Mouse (Mus musculus): Measurements from ENCODE around the gene Ifitm1.
"Not testable (repeated sequence)": the region's sequence is repeated elsewhere in the genome, so short reads cannot be mapped to it uniquely, and the experiment has no call there.

Ifitm1 gene

DNA sequence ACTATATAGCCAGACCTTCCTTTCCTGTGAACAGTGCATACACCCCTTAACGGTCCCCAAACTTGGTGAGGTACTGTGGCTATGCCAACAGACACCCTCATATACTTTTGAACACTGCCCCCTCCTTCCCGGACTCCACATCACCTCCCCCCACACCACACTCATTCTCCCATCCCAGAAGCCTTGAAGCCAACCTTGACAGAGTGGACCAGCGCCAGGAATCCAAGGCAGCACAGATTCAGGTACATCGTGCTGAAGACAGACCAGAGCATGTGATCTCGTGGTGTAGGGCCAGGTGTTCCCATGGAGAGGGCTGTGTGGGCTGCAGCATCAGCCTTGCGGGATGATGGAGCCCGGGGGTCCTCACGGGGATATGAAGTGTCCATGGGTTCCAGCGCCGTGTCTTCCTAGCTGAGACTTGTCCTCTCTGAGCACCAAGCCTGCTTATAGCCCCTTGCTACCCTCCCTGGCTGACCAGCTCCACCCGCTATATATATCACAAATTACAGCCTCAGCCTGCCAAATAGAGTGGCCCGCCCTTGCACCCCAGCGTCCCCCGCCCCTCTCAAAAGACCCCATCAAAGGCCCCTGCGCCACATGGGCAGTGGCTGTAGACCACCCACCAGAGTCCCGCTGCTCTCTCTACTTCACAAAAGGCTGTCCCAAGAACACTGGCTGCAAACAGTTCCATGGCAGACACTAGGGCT is 17.0 kb upstream of the Ifitm1 start, which contains the start of gene Ifitm5:
TSS of gene Ifitm5 (minus strand) at position 468 of the 707 bp plus-strand sequence.
- in situ Hi-C loops (cut with MboI, MseI): loop anchor here in 1 of 2 experiments (5.0 kb wide), 1 partner anchor 222 kb away; the partner anchor contains the start of gene Rnh1

DNA sequence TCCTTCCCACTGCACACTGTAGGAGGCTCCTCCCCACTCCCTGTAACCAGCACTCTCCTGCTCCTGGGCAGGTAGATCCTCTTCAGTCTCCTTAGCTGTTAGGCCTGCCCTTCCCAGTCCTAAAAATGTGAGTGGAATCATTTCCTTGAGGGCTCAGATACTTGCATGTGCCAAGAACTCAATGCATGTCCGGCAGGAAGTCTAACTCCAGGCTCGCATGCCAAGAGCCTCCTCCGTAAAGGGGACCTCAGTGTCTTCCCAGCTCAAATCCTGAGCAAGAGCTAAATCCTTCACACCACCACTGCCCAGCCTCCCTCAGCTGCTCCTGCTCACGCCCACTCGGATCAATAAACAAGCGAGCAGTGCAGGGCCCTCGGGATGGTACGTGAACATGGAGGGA is 16.0 kb upstream of the Ifitm1 start:
- in situ Hi-C loops (cut with MboI, MseI): no loop called here

DNA sequence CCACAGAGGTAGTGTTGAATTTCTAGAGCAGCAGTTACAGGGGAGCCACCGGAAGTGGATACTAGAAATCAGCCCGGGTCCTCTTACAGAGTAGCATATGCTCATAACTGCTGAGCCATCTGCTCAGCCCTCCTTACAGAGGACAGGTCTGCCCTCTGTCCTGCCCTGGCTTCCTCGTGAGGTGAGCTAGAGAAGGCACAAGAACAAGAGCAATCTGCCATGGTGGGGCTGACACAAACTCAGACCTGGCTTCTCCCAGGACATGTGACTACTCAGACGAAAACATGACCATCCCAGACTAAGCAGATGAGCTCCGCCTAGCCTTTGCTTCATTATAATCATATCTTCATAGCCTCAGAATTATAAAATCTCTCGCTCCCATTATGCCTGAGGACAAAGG is 15.3 kb upstream of the Ifitm1 start:
- in situ Hi-C loops (cut with MboI, MseI): no loop called here

DNA sequence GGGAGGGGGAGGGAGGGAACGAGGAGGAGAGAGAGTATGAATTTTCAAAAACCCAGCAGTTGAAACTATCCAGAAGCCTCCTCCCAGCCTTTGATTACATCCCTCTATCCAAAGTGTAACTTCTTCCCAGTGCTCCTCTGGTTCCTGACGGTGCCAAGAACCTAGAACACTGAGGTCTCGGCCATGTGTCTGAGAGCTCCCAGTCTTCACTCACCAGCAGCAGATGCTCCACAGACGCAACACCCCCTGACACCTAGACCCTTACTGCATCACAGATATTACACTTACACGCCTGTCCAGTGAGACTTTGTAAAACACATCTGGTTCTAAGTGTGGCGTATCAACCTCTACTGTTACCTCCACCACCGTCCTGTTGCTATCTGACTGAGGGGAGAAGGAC is 14.6 kb upstream of the Ifitm1 start:
- in situ Hi-C loops (cut with MboI, MseI): no loop called here

DNA sequence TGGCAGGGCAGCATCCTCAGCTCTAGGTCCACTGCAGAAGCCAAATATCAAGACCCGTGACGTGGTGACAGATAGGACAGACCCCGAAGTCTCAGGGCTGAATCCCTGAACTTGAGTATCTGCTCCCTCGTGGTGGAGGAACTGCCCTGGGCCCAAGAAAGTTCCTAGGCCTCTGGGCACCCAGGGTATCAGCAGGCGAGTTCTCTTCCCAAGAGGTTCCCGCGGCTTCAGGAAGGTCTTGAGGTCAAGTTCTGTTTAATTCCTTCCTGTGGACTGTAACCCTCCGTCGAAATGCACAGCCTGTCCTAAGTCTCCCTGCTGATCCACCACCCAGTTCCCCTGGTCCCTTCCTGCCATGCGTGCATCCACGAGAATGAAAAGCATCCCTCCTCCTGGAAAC is 13.9 kb upstream of the Ifitm1 start:
- in situ Hi-C loops (cut with MboI, MseI): no loop called here

DNA sequence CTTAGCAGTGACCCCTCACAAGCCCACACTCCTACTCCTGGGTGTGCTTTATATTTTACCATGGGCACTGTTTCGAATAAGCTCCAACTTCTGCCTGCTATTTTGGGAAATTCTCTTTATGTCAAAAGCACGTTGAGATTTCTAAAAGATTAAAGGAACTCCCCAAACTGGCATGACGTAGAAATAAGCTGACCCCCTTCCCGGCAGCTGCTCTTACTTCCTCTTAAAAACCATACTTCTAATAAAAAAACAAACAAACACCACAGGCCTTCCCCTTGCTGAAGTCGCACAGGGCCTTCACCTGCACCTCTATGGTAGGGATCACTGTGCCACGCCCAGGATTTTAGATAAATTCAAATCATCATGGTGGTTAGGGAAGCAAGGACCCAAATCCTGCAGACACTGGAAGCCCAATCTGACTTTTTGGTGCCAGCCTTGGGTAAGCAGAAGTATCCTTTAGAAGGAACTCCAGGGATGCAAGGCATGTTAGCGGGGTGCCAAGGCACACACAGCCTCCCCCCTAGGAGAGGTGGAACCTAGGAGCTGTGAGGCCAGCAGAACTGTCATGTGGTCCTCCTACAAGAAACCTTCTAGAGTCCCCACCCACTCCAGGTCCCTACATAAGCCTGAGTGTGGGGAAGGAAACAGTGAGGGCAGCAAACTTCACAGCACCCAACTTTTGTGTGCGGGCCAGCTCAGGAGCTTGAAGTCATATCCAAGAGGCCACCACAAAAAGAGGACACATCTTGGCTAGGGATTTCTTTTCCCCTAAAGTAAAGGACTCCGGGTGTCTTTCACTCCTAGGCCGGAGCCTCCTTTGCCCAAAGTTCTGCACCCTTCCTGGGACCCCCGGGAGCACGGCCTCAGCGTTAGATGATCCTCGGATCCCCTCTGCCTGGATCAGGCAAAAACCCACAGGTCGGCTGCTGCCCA is 13.0 kb upstream of the Ifitm1 start:
- in situ Hi-C loops (cut with MboI, MseI): no loop called here

DNA sequence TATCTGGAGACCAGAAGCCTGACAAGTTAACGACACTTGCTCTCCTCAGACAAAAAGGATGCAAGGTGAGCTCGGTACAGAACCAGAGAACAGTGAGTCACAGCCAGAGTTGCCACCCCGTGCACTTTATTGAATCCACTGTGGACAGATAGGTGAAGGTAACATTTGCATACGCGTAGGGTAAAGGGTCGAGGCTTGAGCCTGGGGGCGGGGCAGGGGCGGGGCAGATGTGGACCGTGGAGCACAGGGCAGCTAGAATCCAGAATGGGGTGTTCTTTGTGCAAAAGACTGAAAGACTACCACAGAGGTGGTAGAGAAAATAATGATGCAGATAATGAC is 12.3 kb upstream of the Ifitm1 start:
- in situ Hi-C loops (cut with MboI, MseI): loop anchor here (5.0 kb wide), 2 partner anchors 93 to 223 kb away; no protein-coding TSS in a partner anchor

DNA sequence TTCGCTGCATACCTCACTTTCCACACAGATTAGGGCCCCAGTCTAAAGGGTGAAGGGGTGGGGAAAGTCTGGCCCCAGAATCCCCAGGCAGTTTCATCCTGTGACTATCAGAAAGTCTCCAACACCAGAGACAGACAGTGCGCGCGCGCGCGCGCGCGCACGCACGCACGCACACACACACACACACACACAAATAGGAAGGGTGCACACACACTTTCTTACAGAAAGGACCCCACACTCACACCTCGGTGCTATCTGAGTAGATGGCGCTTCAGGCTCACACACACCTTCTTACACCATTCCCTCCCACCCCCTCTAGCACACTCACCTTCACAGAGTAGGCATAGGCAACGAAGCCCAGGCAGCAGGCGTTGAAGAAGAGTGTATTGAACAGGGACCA is 11.7 kb upstream of the Ifitm1 start:
- in situ Hi-C loops (cut with MboI, MseI): loop anchor here (5.0 kb wide), 2 partner anchors 92 to 222 kb away; no protein-coding TSS in a partner anchor

DNA sequence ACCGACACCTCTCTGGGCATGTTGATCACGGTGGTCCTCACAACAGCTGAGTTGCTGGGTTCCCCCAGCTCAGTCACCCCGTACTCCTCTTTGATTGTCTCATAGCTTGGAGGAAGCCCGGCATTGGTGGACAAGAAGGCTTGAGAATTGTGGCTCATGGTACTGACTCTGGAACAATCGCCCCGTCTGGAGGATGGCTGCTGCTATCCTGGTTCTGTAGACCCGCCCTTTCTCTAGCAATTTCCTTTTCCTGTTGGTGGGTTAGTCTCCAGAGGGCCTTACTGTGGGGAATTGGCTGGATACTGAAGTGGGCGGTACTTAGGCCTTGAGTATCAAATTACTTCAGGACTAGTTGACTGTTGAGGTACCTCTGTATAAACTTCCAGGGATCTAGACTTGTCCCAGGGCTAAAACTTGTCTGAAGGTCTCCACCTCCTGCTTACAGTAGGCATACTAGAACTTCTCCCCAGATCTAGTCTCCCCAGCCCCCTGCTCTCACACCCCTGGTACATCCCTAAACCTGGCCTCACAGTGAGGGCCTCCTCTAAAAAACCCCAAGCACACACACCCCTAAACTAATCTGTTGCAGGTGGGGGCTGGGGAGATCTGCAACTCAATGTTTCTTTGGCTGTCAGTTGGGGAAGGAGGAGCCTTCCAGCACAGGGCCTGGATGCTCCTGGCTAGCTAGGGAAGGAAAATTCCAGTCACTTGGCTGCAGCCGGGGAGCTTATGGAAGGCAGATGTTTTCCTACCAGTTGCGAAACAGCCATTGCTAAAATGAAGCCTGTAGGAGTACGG is 11.1 kb upstream of the Ifitm1 start, which contains the start of the genes Gm45717 and Ifitm2:
TSS of gene Gm45717 (minus strand) at position 180 of the 798 bp plus-strand sequence.
TSS of gene Ifitm2 (minus strand) at position 230 of the 798 bp plus-strand sequence.
- in situ Hi-C loops (cut with MboI, MseI): loop anchor here (5.0 kb wide), 2 partner anchors 91 to 221 kb away; no protein-coding TSS in a partner anchor

DNA sequence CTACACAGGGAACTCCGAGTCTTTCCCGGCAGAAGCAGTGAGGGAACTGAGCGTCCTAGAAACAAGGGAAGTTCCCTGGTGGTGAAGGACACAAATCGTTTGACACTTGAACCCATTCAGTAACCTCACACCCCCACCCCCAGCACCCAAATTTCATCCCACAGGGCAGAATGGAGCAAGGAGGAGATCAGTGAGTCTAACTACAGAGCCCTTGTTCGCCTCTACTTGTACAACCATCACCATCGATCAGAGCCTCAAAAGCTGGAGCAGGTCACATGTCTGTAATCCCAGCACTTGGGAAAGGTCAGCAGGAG is 10.5 kb upstream of the Ifitm1 start:
- in situ Hi-C loops (cut with MboI, MseI): loop anchor here (5.0 kb wide), 2 partner anchors 91 to 221 kb away; no protein-coding TSS in a partner anchor

DNA sequence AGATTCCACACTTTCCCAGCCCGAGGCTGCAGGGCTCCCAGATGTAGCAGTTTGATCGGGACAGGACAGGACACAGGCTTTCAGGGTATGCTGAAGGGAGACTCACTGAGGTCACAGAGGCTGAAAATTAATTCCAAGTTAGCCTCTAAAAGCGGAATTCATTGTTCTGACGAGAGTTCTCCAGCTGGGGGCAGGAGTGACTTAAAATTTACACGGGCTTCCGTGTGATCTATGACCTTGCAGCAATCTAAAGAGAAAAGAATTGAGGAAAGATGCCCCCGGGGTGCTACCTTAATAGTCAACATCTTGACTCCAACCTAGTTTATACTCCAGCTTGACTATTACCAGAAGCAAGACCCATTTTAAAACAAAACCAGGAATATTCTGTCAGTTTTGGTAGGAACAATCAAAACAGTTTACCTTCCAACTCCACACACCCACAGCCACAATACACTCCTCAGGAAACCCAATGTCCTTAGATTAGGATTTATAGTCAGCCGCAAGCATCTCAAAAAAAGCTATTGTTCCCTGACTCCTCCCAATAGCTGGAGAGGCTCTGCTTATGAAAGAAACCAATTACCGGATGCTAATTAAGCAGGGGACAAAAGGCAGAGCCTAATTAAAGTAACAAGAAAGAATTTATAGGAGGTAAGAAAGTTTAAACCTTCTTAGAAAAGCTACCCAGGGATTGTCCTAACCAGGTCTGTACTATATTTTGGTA is 7.7 kb upstream of the Ifitm1 start:
- in situ Hi-C loops (cut with MboI, MseI): loop anchor here (5.0 kb wide), 2 partner anchors 88 to 218 kb away; no protein-coding TSS in a partner anchor

DNA sequence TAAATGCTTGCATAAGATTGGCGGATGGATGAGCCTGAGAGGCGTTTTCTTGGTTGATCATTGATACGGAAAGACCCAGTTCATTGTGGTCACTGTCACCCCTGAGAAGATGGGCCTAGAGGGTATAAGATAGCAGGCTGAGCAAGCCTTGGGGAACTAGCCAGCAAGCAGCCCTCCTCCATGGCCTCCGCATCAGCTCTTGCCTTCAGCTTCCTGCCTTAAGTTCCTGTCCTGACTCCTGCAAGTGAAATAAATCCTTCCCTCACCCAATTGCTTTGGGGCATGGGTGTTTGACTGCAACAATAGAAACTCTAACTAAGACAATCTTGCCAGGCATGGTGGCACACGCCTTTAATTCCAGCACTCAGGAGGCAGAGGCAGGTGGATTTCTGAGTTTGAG is 7.0 kb upstream of the Ifitm1 start:
- in situ Hi-C loops (cut with MboI, MseI): no loop called here

DNA sequence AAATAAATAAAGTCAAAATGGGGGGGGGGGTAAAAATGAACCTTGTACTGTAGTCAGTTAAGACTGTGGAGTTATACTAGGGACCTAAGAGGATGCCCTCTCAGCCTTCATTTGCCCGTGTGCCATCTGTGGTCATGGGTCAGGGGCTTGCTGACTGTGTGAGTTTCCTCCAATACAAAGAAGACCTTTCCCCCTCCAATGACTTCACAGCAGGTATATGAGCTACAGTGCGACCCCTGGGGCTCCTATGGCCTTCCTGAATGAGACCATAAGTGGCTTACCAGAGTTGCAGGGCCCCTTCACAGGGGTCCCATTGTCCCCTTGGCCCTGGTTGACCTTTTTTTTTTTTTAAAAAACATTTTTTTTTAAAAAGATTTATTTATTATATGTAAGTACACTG is 5.6 kb upstream of the Ifitm1 start:
- in situ Hi-C loops (cut with MboI, MseI): no loop called here

DNA sequence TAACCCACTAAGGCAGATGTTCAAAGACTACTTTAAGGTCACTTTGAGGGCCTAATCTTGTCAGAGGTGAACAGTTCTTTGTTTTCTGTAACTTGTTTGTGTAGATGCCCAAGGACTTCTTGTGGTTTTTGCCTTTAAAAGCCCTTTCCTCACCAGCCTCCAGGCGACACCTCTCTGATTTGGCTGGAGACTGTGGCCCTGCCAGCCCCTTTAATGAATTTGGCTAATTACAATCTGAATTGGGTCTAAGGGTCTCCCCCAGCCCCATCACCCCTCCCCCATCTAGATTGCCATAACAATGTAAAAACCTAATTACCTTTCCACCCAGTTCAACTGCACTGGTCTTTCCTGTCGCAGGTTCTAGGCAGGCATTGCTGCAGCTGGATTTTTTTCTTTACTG is 4.3 kb upstream of the Ifitm1 start:
- in situ Hi-C loops (cut with MboI, MseI): no loop called here

DNA sequence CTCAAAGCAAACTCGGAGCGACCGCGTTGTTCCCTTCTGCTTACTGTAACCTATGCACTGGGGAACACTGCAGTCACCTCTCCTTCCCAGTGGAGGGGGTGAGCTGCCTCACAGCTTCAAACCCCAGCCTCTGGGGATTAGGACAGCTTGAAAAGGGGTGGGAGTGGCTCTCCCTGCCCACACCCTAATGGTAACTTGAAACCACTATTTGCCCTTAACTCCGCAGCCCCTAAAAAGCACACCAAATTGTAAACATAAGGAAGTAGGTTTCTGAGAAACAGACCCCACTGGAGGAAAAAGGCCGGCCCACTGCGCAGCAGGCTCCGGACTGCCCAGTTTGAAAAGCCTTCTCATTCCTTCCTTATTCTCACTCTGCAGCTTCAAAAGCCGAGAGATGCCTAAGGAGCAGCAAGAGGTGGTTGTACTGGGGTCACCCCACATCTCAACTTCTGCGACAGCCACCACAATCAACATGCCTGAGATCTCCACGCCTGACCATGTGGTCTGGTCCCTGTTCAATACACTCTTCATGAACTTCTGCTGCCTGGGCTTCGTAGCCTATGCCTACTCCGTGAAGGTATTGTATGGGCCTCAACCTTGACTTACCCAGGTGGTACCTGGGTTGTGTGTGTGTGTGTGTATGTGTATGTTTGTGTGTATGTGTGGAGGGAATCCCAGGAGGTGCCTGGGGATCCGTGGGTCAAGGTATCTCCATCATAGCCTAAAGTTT is 1.0 kb downstream of the Ifitm1 start:
- in situ Hi-C loops (cut with MboI, MseI): no loop called here

DNA sequence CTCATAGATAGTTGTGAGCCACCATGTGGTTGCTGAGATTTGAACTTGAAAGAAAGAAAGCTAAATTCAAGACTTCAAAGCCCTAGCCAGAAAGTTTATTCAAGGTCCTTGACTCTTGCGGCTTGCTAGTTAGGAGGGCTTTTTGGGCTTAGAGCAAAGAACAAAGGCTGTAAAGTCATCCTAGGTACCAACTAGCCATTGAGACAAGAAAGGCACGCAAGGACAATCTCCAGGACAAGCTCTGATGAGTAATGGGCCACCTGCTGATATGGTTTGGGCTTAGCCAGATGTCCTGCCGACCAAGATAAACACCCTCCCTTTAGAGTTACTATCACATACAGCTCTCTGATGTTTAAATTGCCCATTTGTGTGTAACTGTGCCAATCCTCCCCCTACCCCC is 1.7 kb downstream of the Ifitm1 start:
- in situ Hi-C loops (cut with MboI, MseI): not testable (repeated sequence)

DNA sequence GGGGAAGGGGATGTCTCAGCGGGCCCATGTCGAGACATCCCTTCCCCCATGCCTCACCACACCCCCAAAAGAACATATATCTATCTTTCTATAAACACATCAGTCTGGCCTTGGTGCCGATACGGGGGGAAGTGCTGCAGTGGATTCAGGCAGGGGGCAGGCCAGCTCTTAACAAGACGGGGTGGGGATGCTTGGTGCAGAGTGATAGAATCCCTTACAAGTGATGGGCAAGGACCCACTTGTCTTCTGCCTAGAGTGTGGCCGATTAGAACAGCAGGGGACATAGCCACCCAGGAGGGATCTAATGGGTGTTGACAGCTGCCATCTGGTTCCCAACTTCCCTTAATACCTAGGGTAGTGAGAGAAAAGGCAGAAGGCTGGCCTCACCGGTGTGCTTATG is 3.9 kb downstream of the Ifitm1 start:
- in situ Hi-C loops (cut with MboI, MseI): no loop called here

DNA sequence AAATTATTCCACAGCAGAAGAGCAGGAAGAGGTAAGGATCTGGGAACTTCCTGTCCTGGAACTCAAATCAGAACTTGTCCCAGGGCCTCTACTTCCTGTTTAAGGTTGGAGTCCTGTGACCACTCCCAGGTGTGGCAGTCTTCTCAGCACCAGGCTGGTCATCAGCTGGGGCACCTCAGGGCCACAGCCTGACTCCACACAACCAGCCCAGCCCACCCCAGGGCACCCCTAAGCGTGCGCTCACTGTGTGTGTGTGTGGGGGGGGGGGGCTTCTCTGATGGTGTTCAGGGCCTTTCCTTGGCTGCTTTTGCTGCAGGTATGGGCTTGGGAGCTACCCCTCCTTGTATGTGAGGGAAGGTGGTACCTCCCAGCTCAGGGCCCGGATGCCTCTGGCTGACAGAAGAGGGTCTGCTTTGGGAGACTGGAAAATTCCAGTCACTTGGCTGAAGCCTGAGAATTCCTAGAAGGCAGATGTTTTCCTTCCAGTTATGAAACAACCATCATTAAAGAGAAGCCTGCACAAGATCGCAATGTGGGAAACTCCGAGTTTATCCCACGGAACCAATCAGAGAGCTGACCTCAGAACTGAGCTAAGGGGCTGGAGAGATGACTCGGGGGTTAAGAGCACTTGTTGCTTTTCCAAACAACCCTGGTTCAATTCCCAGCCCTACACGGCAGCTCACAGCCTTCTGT is 4.6 kb downstream of the Ifitm1 start:
- in situ Hi-C loops (cut with MboI, MseI): no loop called here

DNA sequence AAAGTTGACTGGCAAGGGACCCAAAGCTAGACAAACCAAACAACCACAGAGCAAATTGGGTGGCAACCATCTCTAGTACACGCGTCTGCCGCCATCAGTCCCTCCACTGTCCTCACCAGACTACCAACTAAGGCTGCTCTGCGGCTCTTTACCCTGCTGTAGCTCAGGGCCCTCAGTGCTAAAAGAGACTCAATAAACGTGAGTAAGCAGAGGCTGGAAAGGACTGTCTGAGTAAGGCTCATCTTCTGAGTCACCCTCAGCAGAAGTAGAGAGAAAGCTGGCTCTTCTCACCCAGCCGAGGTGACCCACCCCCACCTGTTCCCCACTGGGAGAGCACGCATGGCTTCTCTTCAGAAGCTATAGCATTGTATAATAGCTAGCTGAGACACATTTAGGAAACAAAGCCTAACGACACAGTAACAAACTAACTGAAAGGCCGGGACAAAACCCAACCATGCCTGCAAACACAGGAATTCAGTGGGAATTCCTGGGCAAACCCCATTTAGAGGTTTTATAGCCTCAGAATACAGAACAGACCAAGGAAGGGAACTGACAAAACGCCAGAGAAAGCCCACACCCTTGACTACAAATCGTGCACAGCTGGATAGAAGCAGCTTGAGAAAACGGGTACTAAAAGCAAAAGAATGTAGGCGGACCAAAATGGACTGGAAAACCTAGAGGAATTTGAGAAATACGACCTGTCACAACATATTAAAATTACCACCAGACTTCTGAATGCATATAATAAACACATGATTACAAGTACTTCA is 6.6 kb downstream of the Ifitm1 start:
- in situ Hi-C loops (cut with MboI, MseI): no loop called here
